Mouse (Mus musculus): ENCODE results near the gene Ccdc162. TPM values are rescaled to one million over a fixed set of nuclear protein-coding genes. Genes with fewer than 3 reads are reported as not detected.

Ccdc162 gene
- total RNA-seq, 2 experiments from 2014 or later: 0.37 TPM; not detected in 1

DNA sequence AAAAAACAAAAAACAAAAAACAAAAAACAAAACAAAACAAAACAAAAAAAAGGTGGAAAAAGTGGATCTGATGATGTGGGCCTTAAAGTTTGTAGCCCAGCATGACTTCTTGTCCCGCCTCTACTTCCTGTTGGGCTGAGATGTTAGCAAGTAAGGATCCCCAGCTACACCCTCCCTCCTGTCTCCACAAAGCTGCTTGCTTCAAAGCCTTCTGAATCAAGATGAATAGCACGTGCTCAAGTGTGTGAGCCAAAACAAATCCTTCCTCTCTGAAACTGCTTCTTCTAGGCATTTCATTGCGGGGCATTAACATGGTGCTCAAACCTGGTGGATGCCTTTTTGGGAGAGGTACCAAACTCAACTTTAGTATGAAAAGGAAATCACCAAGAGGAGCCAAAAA is 77.7 kb downstream of the Ccdc162 start:
- ATAC-seq (ENCODE audit: poor library complexity, severe bottlenecking): no peak

GRCm38 (mm10) chr10:41635276-41636033 is 81.0 kb downstream of the Ccdc162 start:
- ATAC-seq (ENCODE audit: poor library complexity, severe bottlenecking): peak; percentile 83

- no peak for ATAC-seq (ENCODE audit: poor library complexity, severe bottlenecking)
Observed at GRCm38 (mm10) chr10:41633801-41634200, 82.6 kb downstream of the Ccdc162 start.

- ATAC-seq (ENCODE audit: poor library complexity, severe bottlenecking): no peak
Observed at GRCm38 (mm10) chr10:41632062-41632461, 84.4 kb downstream of the Ccdc162 start.

DNA sequence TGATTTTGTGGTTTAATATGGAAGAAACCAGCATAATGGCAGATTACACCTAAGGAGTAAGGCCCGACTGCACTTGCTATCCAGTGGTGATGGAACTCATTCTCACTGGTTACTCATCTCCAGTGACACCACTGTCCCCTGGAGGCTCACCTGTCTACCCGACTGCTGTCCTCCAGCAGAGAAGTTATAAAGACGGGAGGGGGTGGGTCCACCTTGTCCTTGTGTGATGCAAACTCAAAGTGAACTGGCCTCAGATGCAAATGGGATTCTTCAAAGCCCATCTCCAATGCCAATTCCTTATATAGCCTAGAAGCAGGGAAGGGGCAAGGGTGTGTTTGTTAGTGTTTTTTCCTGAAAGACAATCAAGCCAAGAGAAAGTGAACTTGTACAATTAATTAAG is 89.4 kb downstream of the Ccdc162 start:
- ATAC-seq (ENCODE audit: poor library complexity, severe bottlenecking): no peak

- no peak for ATAC-seq (ENCODE audit: poor library complexity, severe bottlenecking)
Observed at GRCm38 (mm10) chr10:41619988-41620387, 96.4 kb downstream of the Ccdc162 start.

GRCm38 (mm10) chr10:41615487-41615886 is 100.9 kb downstream of the Ccdc162 start:
- 0 out of 2 replicates have a peak, but pooled peaks have one; percentile 33 for ATAC-seq (ENCODE audit: poor library complexity, severe bottlenecking)

DNA sequence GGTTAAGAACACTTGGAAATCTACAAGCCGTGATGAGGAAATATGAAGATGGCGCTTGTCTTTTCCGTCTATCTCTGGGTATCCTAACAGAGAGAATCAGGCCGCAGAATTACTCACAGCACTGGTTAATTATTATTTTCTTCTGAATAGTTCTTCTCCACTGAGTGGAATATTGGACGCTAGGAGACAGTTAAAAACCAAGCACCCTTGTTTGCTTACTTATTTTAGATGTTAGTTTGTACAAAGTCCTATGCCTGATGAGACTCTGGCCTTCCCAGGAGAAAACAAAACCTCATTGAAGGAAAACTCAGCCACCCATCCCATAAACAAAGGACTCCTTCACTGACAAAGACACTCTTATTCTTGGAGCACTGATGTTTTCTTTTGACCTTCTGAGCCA is 104.5 kb downstream of the Ccdc162 start:
- ATAC-seq (ENCODE audit: poor library complexity, severe bottlenecking): no peak

GRCm38 (mm10) chr10:41609475-41609874 is 107.0 kb downstream of the Ccdc162 start:
- ATAC-seq (ENCODE audit: poor library complexity, severe bottlenecking): no peak

GRCm38 (mm10) chr10:41608485-41608884 is 107.9 kb downstream of the Ccdc162 start:
- ATAC-seq (ENCODE audit: poor library complexity, severe bottlenecking): no peak

- peak; percentile 61 for ATAC-seq (ENCODE audit: poor library complexity, severe bottlenecking)
Observed at GRCm38 (mm10) chr10:41602667-41603066, 113.8 kb downstream of the Ccdc162 start.

- no peak for ATAC-seq (ENCODE audit: poor library complexity, severe bottlenecking)
Observed at GRCm38 (mm10) chr10:41601898-41602545, 114.4 kb downstream of the Ccdc162 start.

- ATAC-seq (ENCODE audit: poor library complexity, severe bottlenecking): no peak
Observed at GRCm38 (mm10) chr10:41601302-41601701, 115.1 kb downstream of the Ccdc162 start.

DNA sequence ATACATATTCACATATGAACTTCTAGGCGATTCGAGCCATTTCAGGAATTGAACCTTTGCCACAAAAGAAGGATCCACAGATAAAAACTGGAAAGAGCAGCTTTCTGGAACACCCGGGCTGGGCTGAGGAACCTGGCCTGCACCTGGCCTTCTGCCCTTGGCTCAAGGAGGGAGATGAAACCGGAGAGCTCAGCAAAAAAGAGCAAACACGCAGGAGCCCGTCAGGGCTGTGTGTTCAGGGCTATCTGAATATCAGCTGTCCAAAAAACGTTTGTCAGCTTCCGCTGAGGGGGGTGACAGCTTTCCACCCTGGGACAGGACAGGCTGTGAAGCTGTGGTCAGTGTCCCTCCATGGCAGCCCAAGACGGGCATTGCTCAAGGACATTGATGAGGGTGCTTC is 117.4 kb downstream of the Ccdc162 start:
- no peak for ATAC-seq (ENCODE audit: poor library complexity, severe bottlenecking)

GRCm38 (mm10) chr10:41598221-41598620 is 118.2 kb downstream of the Ccdc162 start:
- no peak for ATAC-seq (ENCODE audit: poor library complexity, severe bottlenecking)

DNA sequence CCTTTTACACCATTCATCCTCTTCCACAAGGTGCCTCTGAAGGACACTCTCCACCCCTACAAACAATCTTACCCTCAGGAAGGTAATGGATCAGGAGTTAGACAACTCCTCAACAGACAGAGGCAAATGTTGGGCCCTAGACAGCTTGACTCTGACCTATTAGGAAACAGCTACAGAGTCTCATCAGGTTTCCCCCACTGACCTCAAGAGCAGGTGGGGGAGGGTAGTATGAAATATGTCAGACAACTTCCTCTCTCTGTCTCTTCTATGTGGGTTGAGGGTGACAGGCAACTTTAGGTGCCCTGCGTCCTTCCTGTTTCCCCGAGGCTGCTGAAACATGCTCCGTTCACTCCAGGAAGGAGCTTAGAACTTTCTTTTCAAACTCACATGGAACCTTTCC is 120.9 kb downstream of the Ccdc162 start:
- ATAC-seq (ENCODE audit: poor library complexity, severe bottlenecking): peak; percentile 97

GRCm38 (mm10) chr10:41594957-41595356 is 121.5 kb downstream of the Ccdc162 start:
- no peak for ATAC-seq (ENCODE audit: poor library complexity, severe bottlenecking)

DNA sequence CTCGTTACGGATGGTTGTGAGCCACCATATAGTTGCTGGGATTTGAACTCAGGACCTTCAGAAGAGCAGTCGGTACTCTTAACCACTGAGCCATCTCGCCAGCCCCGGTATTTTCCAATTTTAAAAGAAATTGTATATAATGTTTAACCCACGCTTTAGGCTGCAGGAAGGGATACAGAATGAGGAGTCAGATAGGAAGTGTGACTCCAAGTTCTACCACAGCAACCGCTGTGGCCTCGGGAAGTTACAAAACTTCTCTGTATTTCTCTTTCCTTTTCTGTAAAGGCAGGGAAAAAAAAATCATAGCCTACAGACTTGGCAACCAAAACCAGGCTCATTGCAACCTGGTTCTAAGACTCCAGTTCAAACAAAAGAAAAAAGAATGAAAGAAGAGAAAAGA is 122.0 kb downstream of the Ccdc162 start:
- peak; percentile 46 for ATAC-seq (ENCODE audit: poor library complexity, severe bottlenecking)

GRCm38 (mm10) chr10:41588616-41589015 is 127.8 kb downstream of the Ccdc162 start:
- no peak for ATAC-seq (ENCODE audit: poor library complexity, severe bottlenecking)

DNA sequence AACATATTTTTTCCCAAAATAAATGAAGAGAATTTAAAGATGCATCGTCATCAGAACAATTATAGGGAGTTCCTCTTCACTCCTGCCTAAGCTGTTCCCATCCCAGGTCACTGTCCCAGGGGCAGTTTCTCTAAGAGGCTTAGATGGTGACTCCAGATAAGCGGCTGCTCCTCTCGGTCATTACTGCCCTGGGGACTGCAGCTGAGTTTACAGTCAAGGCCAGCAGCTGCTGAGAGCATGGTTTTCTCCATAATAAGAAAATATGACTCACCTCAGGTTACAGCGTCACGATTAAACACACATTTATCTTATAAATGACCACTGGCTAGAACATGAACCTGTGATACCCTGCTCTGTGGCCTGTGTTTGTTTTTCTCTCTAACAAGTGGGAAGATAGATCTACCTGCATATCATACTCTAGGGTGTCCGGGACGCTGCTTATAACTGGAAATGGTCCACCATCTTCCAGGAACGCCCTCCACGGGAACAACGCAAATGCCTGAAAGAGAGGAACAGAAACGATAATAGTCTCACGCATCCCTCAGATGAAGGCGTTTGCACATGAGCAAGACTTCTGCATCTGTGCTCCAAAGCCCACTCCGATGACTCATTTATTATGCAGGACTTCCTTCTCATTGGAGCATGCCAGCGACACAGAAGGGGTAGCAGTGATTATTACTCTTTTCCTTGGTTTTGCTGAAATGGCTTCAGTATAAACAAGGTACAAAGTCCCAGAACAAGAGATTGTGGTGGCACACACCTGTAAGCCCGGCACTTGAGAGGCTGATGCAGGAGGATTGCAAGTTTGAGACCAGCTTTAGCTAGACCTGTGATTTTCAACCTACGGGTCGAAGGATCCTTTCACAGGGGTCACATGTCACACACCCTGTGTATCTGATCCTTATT is 129.2 kb downstream of the Ccdc162 start:
- ATAC-seq (ENCODE audit: poor library complexity, severe bottlenecking): peak; percentile 72

GRCm38 (mm10) chr10:41583383-41583782 is 133.1 kb downstream of the Ccdc162 start:
- ATAC-seq (ENCODE audit: poor library complexity, severe bottlenecking): no peak
